Mouse (Mus musculus): ENCODE results near the gene Dqx1. TPM values are rescaled to one million over a fixed set of nuclear protein-coding genes. Genes with fewer than 3 reads are reported as not detected.

The Dqx1 gene
- polyA plus RNA-seq, 1 experiment: 0.92 TPM

GRCm38 (mm10) chr6:83034463-83035055, 23.1 kb upstream of the Dqx1 start:
- no peak for DNase-seq
- TF ChIP-seq POLR2A (IDR thresholded peaks at IDR 0.05; ENCODE audit: borderline replicate concordance, insufficient read depth, low read length) (no peak), CTCF (IDR thresholded peaks at IDR 0.05; ENCODE audit: borderline replicate concordance, insufficient read depth, low read depth, low read length) (no peak)
- Histone ChIP-seq H3K4me3 (replicated peaks; ENCODE audit: insufficient read depth, low read depth, low read length) (no peak overlapping the region), H3K27me3 (ENCODE audit: control insufficient read depth, insufficient read depth, low read length) (peaks cover 6% of the 10 kb centered on the region; the same call in 1 of the 2 replicates), H3K4me1 (ENCODE audit: control insufficient read depth, insufficient read depth, low read length) (0 out of 2 replicates have a peak, but pooled peaks cover 2% of the 10 kb centered on the region), H3K27ac (ENCODE audit: insufficient read depth, low read length) (no peak overlapping the region)
- WGBS: 44% methylated on average over 5 of the region's 5 CpGs

- no peak for TF ChIP-seq POLR2A (IDR thresholded peaks at IDR 0.05; ENCODE audit: borderline replicate concordance, insufficient read depth, low read length)
- TF ChIP-seq CTCF (IDR thresholded peaks at IDR 0.05; ENCODE audit: borderline replicate concordance, insufficient read depth, low read depth, low read length): no peak
- Histone ChIP-seq H3K27me3 (ENCODE audit: control insufficient read depth, insufficient read depth, low read length) (peaks cover 3% of the 10 kb centered on the region; the same call in 1 of the 2 replicates), H3K4me1 (ENCODE audit: control insufficient read depth, insufficient read depth, low read length) (0 out of 2 replicates have a peak, but pooled peaks cover 2% of the 10 kb centered on the region), H3K4me3 (replicated peaks; ENCODE audit: insufficient read depth, low read depth, low read length) (no peak overlapping the region), H3K27ac (ENCODE audit: insufficient read depth, low read length) (no peak overlapping the region)
- DNase-seq: no peak
- WGBS: 88% methylated on average over 8 of the region's 8 CpGs
These were observed 20.5 kb upstream of the Dqx1 start for GRCm38 (mm10) chr6:83037188-83037587.

- 10% methylated on average over 24 of the region's 24 CpGs for WGBS
- peak overlapping the region; percentile 32 for H3K4me3 ChIP-seq (replicated peaks; ENCODE audit: insufficient read depth, low read depth, low read length)
- no peaks in the 10 kb centered on the region for H3K4me1 ChIP-seq (ENCODE audit: control insufficient read depth, insufficient read depth, low read length)
- TF ChIP-seq POLR2A (IDR thresholded peaks at IDR 0.05; ENCODE audit: borderline replicate concordance, insufficient read depth, low read length) (0 out of 2 replicates have a peak, but pooled peaks have one; percentile 12), CTCF (IDR thresholded peaks at IDR 0.05; ENCODE audit: borderline replicate concordance, insufficient read depth, low read depth, low read length) (no peak)
- no peak overlapping the region for H3K27ac ChIP-seq (ENCODE audit: insufficient read depth, low read length)
- peak; percentile 85 to 89 for DNase-seq
- no peaks in the 10 kb centered on the region; the same call in 1 of the 2 replicates for H3K27me3 ChIP-seq (ENCODE audit: control insufficient read depth, insufficient read depth, low read length)
These were observed 19.1 kb upstream of the Dqx1 start for GRCm38 (mm10) chr6:83038496-83039012.

- 80% methylated on average over 5 of the region's 5 CpGs for WGBS
- TF ChIP-seq CTCF (IDR thresholded peaks at IDR 0.05; ENCODE audit: borderline replicate concordance, insufficient read depth, low read depth, low read length) (no peak), POLR2A (IDR thresholded peaks at IDR 0.05; ENCODE audit: borderline replicate concordance, insufficient read depth, low read length) (no peak)
- no peak overlapping the region for H3K4me3 ChIP-seq (replicated peaks; ENCODE audit: insufficient read depth, low read depth, low read length)
- no peaks in the 10 kb centered on the region for H3K27me3 ChIP-seq (ENCODE audit: control insufficient read depth, insufficient read depth, low read length)
- no peaks in the 10 kb centered on the region for H3K4me1 ChIP-seq (ENCODE audit: control insufficient read depth, insufficient read depth, low read length)
- no peak overlapping the region for H3K27ac ChIP-seq (ENCODE audit: insufficient read depth, low read length)
- DNase-seq: no peak
These were observed 17.0 kb upstream of the Dqx1 start for GRCm38 (mm10) chr6:83040601-83041000.

- no peak overlapping the region for H3K4me3 ChIP-seq (replicated peaks; ENCODE audit: insufficient read depth, low read depth, low read length)
- H3K27me3 ChIP-seq (ENCODE audit: control insufficient read depth, insufficient read depth, low read length): no peaks in the 10 kb centered on the region
- whole genome bisulfite sequencing: 58% methylated on average over 6 of the region's 6 CpGs
- H3K27ac ChIP-seq (ENCODE audit: insufficient read depth, low read length): no peak overlapping the region
- no peak for DNase-seq
- H3K4me1 ChIP-seq (ENCODE audit: control insufficient read depth, insufficient read depth, low read length): no peaks in the 10 kb centered on the region
- no peak for TF ChIP-seq POLR2A (IDR thresholded peaks at IDR 0.05; ENCODE audit: borderline replicate concordance, insufficient read depth, low read length)
- no peak for TF ChIP-seq CTCF (IDR thresholded peaks at IDR 0.05; ENCODE audit: borderline replicate concordance, insufficient read depth, low read depth, low read length)
These were observed 14.1 kb upstream of the Dqx1 start for GRCm38 (mm10) chr6:83043561-83043960.

GRCm38 (mm10) chr6:83043993-83044392, 13.7 kb upstream of the Dqx1 start:
- no peak overlapping the region for H3K27ac ChIP-seq (ENCODE audit: insufficient read depth, low read length)
- no peaks in the 10 kb centered on the region for H3K4me1 ChIP-seq (ENCODE audit: control insufficient read depth, insufficient read depth, low read length)
- no peak overlapping the region for H3K4me3 ChIP-seq (replicated peaks; ENCODE audit: insufficient read depth, low read depth, low read length)
- H3K27me3 ChIP-seq (ENCODE audit: control insufficient read depth, insufficient read depth, low read length): no peaks in the 10 kb centered on the region
- no peak for DNase-seq
- TF ChIP-seq POLR2A (IDR thresholded peaks at IDR 0.05; ENCODE audit: borderline replicate concordance, insufficient read depth, low read length) (no peak), CTCF (IDR thresholded peaks at IDR 0.05; ENCODE audit: borderline replicate concordance, insufficient read depth, low read depth, low read length) (no peak)
- WGBS: 88% methylated on average over 5 of the region's 5 CpGs

- no peak overlapping the region for H3K4me3 ChIP-seq (replicated peaks; ENCODE audit: insufficient read depth, low read depth, low read length)
- no peak overlapping the region for H3K27ac ChIP-seq (ENCODE audit: insufficient read depth, low read length)
- H3K4me1 ChIP-seq (ENCODE audit: control insufficient read depth, insufficient read depth, low read length): no peaks in the 10 kb centered on the region
- H3K27me3 ChIP-seq (ENCODE audit: control insufficient read depth, insufficient read depth, low read length): no peaks in the 10 kb centered on the region
- no peak for DNase-seq
- TF ChIP-seq POLR2A (IDR thresholded peaks at IDR 0.05; ENCODE audit: borderline replicate concordance, insufficient read depth, low read length): no peak
- no peak for TF ChIP-seq CTCF (IDR thresholded peaks at IDR 0.05; ENCODE audit: borderline replicate concordance, insufficient read depth, low read depth, low read length)
- 62% methylated on average over 9 of the region's 9 CpGs for WGBS
These were observed 12.9 kb upstream of the Dqx1 start for GRCm38 (mm10) chr6:83044742-83045141.

- Histone ChIP-seq H3K27me3 (ENCODE audit: control insufficient read depth, insufficient read depth, low read length) (no peaks in the 10 kb centered on the region), H3K4me3 (replicated peaks; ENCODE audit: insufficient read depth, low read depth, low read length) (no peak overlapping the region), H3K27ac (ENCODE audit: insufficient read depth, low read length) (no peak overlapping the region), H3K4me1 (ENCODE audit: control insufficient read depth, insufficient read depth, low read length) (peaks cover 7% of the 10 kb centered on the region)
- WGBS: 74% methylated on average over 10 of the region's 10 CpGs
- no peak for DNase-seq
- TF ChIP-seq CTCF (IDR thresholded peaks at IDR 0.05; ENCODE audit: borderline replicate concordance, insufficient read depth, low read depth, low read length) (no peak), POLR2A (IDR thresholded peaks at IDR 0.05; ENCODE audit: borderline replicate concordance, insufficient read depth, low read length) (no peak)
These were observed 8.3 kb upstream of the Dqx1 start for GRCm38 (mm10) chr6:83049367-83049766.

Measured in cerebellum, adult 2 months (tissue).